Mouse (Mus musculus) c-Kit-negative CD71-positive TER-119-positive erythroid progenitor cells, embryonic 14.5 days (primary cell): ENCODE measurements around the gene Alox8.
A peak's percentile ranks its signal among the peaks of the same experiment; 100 is the strongest.

Experiments used
- DNase-seq: peaks from one replicate; pipeline ENCODE4 v3.0.0-alpha.2; 2013; ENCODE audit warnings: low read depth, low spot score

The Alox8 gene

GRCm38 (mm10) chr11:69197743-69198142, at the start of gene Alox8:
Gene Alox8 (minus strand): TSS chr11:69197843.
- no peak for DNase-seq

- no peak for DNase-seq
Observed at GRCm38 (mm10) chr11:69245643-69246042, 48.0 kb upstream of the Alox8 start.

- DNase-seq, result no peak
Observed at GRCm38 (mm10) chr11:69244911-69245310, 47.3 kb upstream of the Alox8 start.

- DNase-seq, result no peak
Observed at GRCm38 (mm10) chr11:69236926-69237260, 39.2 kb upstream of the Alox8 start, which contains the start of gene Gucy2e. Gene Gucy2e (minus strand): TSS chr11:69237036.

- no peak for DNase-seq
Observed at GRCm38 (mm10) chr11:69236061-69236925, 38.6 kb upstream of the Alox8 start.

- peak; percentile 53 for DNase-seq
Observed at GRCm38 (mm10) chr11:69235285-69236060, 37.8 kb upstream of the Alox8 start.

GRCm38 (mm10) chr11:69233141-69233540, 35.5 kb upstream of the Alox8 start:
- no peak for DNase-seq

GRCm38 (mm10) chr11:69230420-69230819, 32.8 kb upstream of the Alox8 start:
- DNase-seq, result no peak

GRCm38 (mm10) chr11:69225715-69226114, 28.1 kb upstream of the Alox8 start:
- DNase-seq, result no peak

- no peak for DNase-seq
Observed at GRCm38 (mm10) chr11:69223101-69223500, 25.5 kb upstream of the Alox8 start.

GRCm38 (mm10) chr11:69221070-69221469, 23.4 kb upstream of the Alox8 start:
- no peak for DNase-seq

GRCm38 (mm10) chr11:69218661-69219060, 21.0 kb upstream of the Alox8 start:
- DNase-seq, result no peak

GRCm38 (mm10) chr11:69217411-69217810, 19.8 kb upstream of the Alox8 start:
- DNase-seq, result no peak

GRCm38 (mm10) chr11:69211431-69211830, 13.8 kb upstream of the Alox8 start:
- no peak for DNase-seq

GRCm38 (mm10) chr11:69202469-69203230, 5.0 kb upstream of the Alox8 start:
- DNase-seq, result no peak

- no peak for DNase-seq
Observed at GRCm38 (mm10) chr11:69200231-69200630, 2.6 kb upstream of the Alox8 start.

- no peak for DNase-seq
Observed at GRCm38 (mm10) chr11:69199251-69199650, 1.6 kb upstream of the Alox8 start.

- DNase-seq, result no peak
Observed at GRCm38 (mm10) chr11:69197194-69197593, 449 bp downstream of the Alox8 start.

GRCm38 (mm10) chr11:69196766-69197165, 877 bp downstream of the Alox8 start:
- no peak for DNase-seq

- DNase-seq, result no peak
Observed at GRCm38 (mm10) chr11:69192840-69193239, 4.8 kb downstream of the Alox8 start.

- no peak for DNase-seq
Observed at GRCm38 (mm10) chr11:69185936-69186335, 11.7 kb downstream of the Alox8 start.

- DNase-seq, result no peak
Observed at GRCm38 (mm10) chr11:69185031-69185430, 12.6 kb downstream of the Alox8 start.
